Mouse (Mus musculus) urinary bladder, postnatal 10 days (tissue): ENCODE data around the gene Coro6.

Source experiments
- DNase-seq: peaks from one replicate; pipeline ENCODE4 v3.0.0; 2022; ENCODE audit warnings: low spot score

Coro6 gene

GRCm38 (mm10) chr11:77512891-77513810 lies 50.9 kb downstream of the Coro6 start:
- DNase-seq, result no peak

- no peak for DNase-seq
These were observed 51.6 kb downstream of the Coro6 start for GRCm38 (mm10) chr11:77513811-77514170.

GRCm38 (mm10) chr11:77514281-77514831 lies 52.1 kb downstream of the Coro6 start:
- DNase-seq, result no peak

GRCm38 (mm10) chr11:77514832-77515636 lies 52.8 kb downstream of the Coro6 start, which contains the start of gene Abhd15:
Gene Abhd15, plus strand, starts transcription at chr11:77515121.
- DNase-seq, result no peak

GRCm38 (mm10) chr11:77515637-77516552 lies 53.7 kb downstream of the Coro6 start, which contains the start of gene Trp53i13:
Gene Trp53i13, minus strand, starts transcription at chr11:77515980.
- no peak for DNase-seq

- DNase-seq, result no peak
These were observed 54.6 kb downstream of the Coro6 start for GRCm38 (mm10) chr11:77516553-77517425.

- no peak for DNase-seq
These were observed 56.0 kb downstream of the Coro6 start for GRCm38 (mm10) chr11:77518051-77518798.

GRCm38 (mm10) chr11:77519043-77519442 lies 56.8 kb downstream of the Coro6 start, which contains the start of gene Gm10392:
Gene Gm10392, minus strand, starts transcription at chr11:77519198.
- no peak for DNase-seq
